Mouse (Mus musculus) erythroblast, embryonic 14.5 days (primary cell): ENCODE measurements around the gene Adamts2.

ENCODE experiments used
- GATA1 ChIP-seq: IDR thresholded peaks from 2 replicates; pipeline ENCODE4 v1.6.1; 2012; ENCODE audit warnings: low read length, inconsistent platforms, mixed read lengths
- TAL1 ChIP-seq: IDR thresholded peaks from 3 replicates; pipeline ENCODE4 v1.6.1; 2012; ENCODE audit warnings: low read length, inconsistent platforms, mixed read lengths

- no peak for TF ChIP-seq GATA1
- TF ChIP-seq TAL1: no peak
Observed at GRCm38 (mm10) chr11:50703397-50703796, 101.5 kb downstream of the Adamts2 start.
